Mouse (Mus musculus) kidney, embryonic 14.5 days (tissue): ENCODE measurements around the gene Olfr506. TPM values are rescaled to one million over a fixed set of nuclear protein-coding genes. Genes with fewer than 3 reads are reported as not detected.

Experiments
- ATAC-seq: fragments of 200-750 bp; cut with Nextera tagmentation; 2 replicates; pipeline ENCODE4 v1.8.0; 2017; ENCODE audit warnings: moderate number of reproducible peaks, mild to moderate bottlenecking, moderate TSS enrichment, moderate library complexity; ENCODE audit not compliant: low FRiP score, low TSS enrichment
- H3K27ac ChIP-seq: fragments of 300-500 bp; sonication (generic); 2 replicates; pipeline ENCODE4 v1.5.1; 2014; ENCODE audit warnings: low read depth, mild to moderate bottlenecking, low read length, moderate library complexity, mixed read lengths
- H3K27me3 ChIP-seq: fragments of 300-500 bp; sonication (generic); 2 replicates; pipeline ENCODE4 v1.6.1; 2014; ENCODE audit warnings: mild to moderate bottlenecking, low read length; ENCODE audit not compliant: control insufficient read depth, insufficient read depth
- H3K36me3 ChIP-seq: fragments of 300-500 bp; sonication (generic); 2 replicates; pipeline ENCODE4 v1.6.1; 2014; ENCODE audit warnings: low read length, mixed read lengths; ENCODE audit not compliant: control insufficient read depth, insufficient read depth
- H3K4me1 ChIP-seq: fragments of 300-500 bp; sonication (generic); 2 replicates; pipeline ENCODE4 v1.6.1; 2014; ENCODE audit warnings: low read length, mixed read lengths; ENCODE audit not compliant: control insufficient read depth, insufficient read depth
- H3K4me2 ChIP-seq: fragments of 300-500 bp; sonication (generic); replicated peaks from 2 replicates; pipeline ENCODE4 v1.6.1; 2014; ENCODE audit warnings: low read depth, mild to moderate bottlenecking, low read length
- H3K4me3 ChIP-seq: fragments of 300-500 bp; sonication (generic); 2 replicates; pipeline ENCODE4 v1.5.1; 2014; ENCODE audit warnings: mild to moderate bottlenecking, low read length
- H3K9ac ChIP-seq: fragments of 300-500 bp; sonication (generic); 2 replicates; pipeline ENCODE4 v1.6.1; 2014; ENCODE audit warnings: low read depth, mild to moderate bottlenecking, low read length, moderate library complexity
- H3K9me3 ChIP-seq: fragments of 300-500 bp; sonication (generic); 2 replicates; pipeline ENCODE4 v1.6.1; 2016; ENCODE audit warnings: low read length; ENCODE audit not compliant: control insufficient read depth
- WGBS: fragments of 180-500 bp; shearing (Covaris S2); extraction: QIAGEN DNeasy Blood & Tissue Kit; methylation state at CpG from one replicate; pipeline ENCODE4 v1.1.7; 2014; 5-methylcytosine and 5-hydroxymethylcytosine counted together
- polyA plus RNA-seq: library from polyadenylated mRNA; unstranded; fragments of >200 nt; fragmentation: Nextera tagmentation; extraction: Ambion mirVana; gene quantifications from 2 replicates; pipeline ENCODE4 v1.2.1, GENCODE M21; 2014

Gene Olfr506
- polyA plus RNA-seq, 1 experiment from 2014 or later: not detected

- Histone ChIP-seq H3K9ac (no peak overlapping the region), H3K27me3 (no peaks in the 10 kb centered on the region), H3K36me3 (no peaks in the 10 kb centered on the region), H3K4me2 (no peak overlapping the region), H3K4me3 (no peak overlapping the region), H3K27ac (no peak overlapping the region), H3K9me3 (no peaks in the 10 kb centered on the region), H3K4me1 (no peaks in the 10 kb centered on the region)
- no peak for ATAC-seq
- WGBS: 92% methylated on average over 3 of the region's 3 CpGs
Measured at GRCm38 (mm10) chr7:108662419-108662818, 51.8 kb downstream of the Olfr506 start.

Other genes with a start within 250 kb of the Olfr506 start
- gene Olfr494, start 245.5 kb upstream of the Olfr506 start, polyA plus RNA-seq: not detected in 2 replicates
- not detected in 2 replicates for gene Olfr495, start 217.6 kb upstream of the Olfr506 start, polyA plus RNA-seq
- not detected in 2 replicates for gene Olfr497, start 190.4 kb upstream of the Olfr506 start, polyA plus RNA-seq
- not detected in 2 replicates for gene Olfr498, start 145.5 kb upstream of the Olfr506 start, polyA plus RNA-seq
- gene Olfr502, start 85.7 kb upstream of the Olfr506 start, polyA plus RNA-seq: not detected in 2 replicates
- not detected in 2 replicates for gene Olfr503, start 66.3 kb upstream of the Olfr506 start, polyA plus RNA-seq
- gene Olfr504, start 45.0 kb upstream of the Olfr506 start, polyA plus RNA-seq: not detected in 2 replicates
- not detected in 2 replicates for gene Olfr507, start 11.0 kb downstream of the Olfr506 start, polyA plus RNA-seq
- not detected in 2 replicates for gene Olfr508, start 19.2 kb downstream of the Olfr506 start, polyA plus RNA-seq
- gene Olfr509, start 41.1 kb downstream of the Olfr506 start, polyA plus RNA-seq: not detected in 2 replicates
- not detected in 2 replicates for gene Olfr510, start 55.6 kb downstream of the Olfr506 start, polyA plus RNA-seq
- not detected in 2 replicates for gene Olfr512, start 102.5 kb downstream of the Olfr506 start, polyA plus RNA-seq
- not detected in 2 replicates for gene Olfr513, start 140.2 kb downstream of the Olfr506 start, polyA plus RNA-seq
- gene Olfr514, start 215.2 kb downstream of the Olfr506 start, polyA plus RNA-seq: not detected in 2 replicates
- gene Olfr516, start 239.7 kb downstream of the Olfr506 start, polyA plus RNA-seq: not detected in 2 replicates